Comparison of ENCODE assay signal across 24 mouse cellular contexts in genomic region chr4:153530536-153530935, GRCm38 (mm10). TPM values are rescaled to one million over a fixed set of nuclear protein-coding genes. Genes with fewer than 3 reads are reported as not detected.
"Had no signal": no experiment of that assay in that cellular context is flagged by ENCODE, and none has a peak within 500 bp of the region (broad histone marks: within the 10 kb centered on the region; RNA-seq: fewer than 3 reads in every experiment).

No protein-coding gene starts in this region.

- H3K9me3 ChIP-seq: limb, embryonic 10.5 days; limb, embryonic 13.5 days; liver, embryonic 12.5 days; lung, embryonic 15.5 days; midbrain, embryonic 10.5 days; midbrain, embryonic 15.5 days had no signal

- ATAC-seq: liver, embryonic 12.5 days; midbrain, embryonic 15.5 days had no signal

- H3K27ac ChIP-seq: kidney, postnatal 0 days; layer of hippocampus, adult 2 months; limb, embryonic 10.5 days; limb, embryonic 13.5 days; liver, embryonic 12.5 days; liver, embryonic 15.5 days; lung, embryonic 15.5 days; midbrain, embryonic 10.5 days; midbrain, embryonic 15.5 days had no signal

- H3K9ac ChIP-seq: limb, embryonic 13.5 days; liver, embryonic 12.5 days; liver, embryonic 15.5 days; lung, embryonic 15.5 days; midbrain, embryonic 15.5 days had no signal

- H3K27me3 ChIP-seq: liver, embryonic 12.5 days; liver, embryonic 15.5 days; lung, embryonic 15.5 days; midbrain, embryonic 15.5 days had no signal

- DNase-seq: kidney, adult 2 months; kidney, postnatal 25 days; layer of hippocampus, adult 9-11 months; liver; lung, adult 18-20 months; lung, postnatal 14 days; lung, postnatal 4 days; retina, postnatal 1 day; right cerebral cortex, postnatal 25 days; spleen, adult 18-20 months; thymus, adult 18-20 months; thymus, postnatal 36 days had no signal

- H3K4me1 ChIP-seq: limb, embryonic 13.5 days; liver, embryonic 12.5 days; liver, embryonic 15.5 days; lung, embryonic 15.5 days; midbrain, embryonic 15.5 days had no signal

- H3K4me3 ChIP-seq: layer of hippocampus, adult 2 months; limb, embryonic 10.5 days; limb, embryonic 13.5 days; liver, embryonic 12.5 days; liver, embryonic 15.5 days; lung, embryonic 15.5 days; midbrain, embryonic 10.5 days; midbrain, embryonic 15.5 days had no signal

- H3K4me2 ChIP-seq: limb, embryonic 13.5 days; liver, embryonic 12.5 days; liver, embryonic 15.5 days; lung, embryonic 15.5 days; midbrain, embryonic 15.5 days had no signal

- H3K36me3 ChIP-seq: limb, embryonic 10.5 days; limb, embryonic 13.5 days; liver, embryonic 12.5 days; liver, embryonic 15.5 days; lung, embryonic 15.5 days; midbrain, embryonic 10.5 days; midbrain, embryonic 15.5 days had no signal

RNA-seq across cellular contexts. Expression of gene Ajap1, which starts 47.9 kb away (rescaled TPM):
- total RNA-seq: megakaryocyte progenitor cell, adult 5-6 weeks; neutrophil, adult 5-6 weeks had no signal
- polyA plus RNA-seq: testis, adult 2 months had no signal
